Mouse (Mus musculus) testis, adult 2 months (tissue): ENCODE results near the gene Taok2.

Source experiments
- CTCF ChIP-seq: fragments of 200-500 bp; IDR thresholded peaks from 2 replicates; pipeline ENCODE4 v1.5.1; 2012; ENCODE audit warnings: low read depth, mild to moderate bottlenecking, inconsistent platforms, low read length, moderate library complexity; ENCODE audit not compliant: control insufficient read depth, insufficient read depth, insufficient replicate concordance
- POLR2A ChIP-seq: fragments of 200-500 bp; IDR thresholded peaks from 2 replicates; pipeline ENCODE4 v1.6.1; 2012; ENCODE audit warnings: low read depth, mild to moderate bottlenecking, inconsistent platforms, low read length, moderate library complexity; ENCODE audit not compliant: control insufficient read depth

- peak; percentile 12 for TF ChIP-seq POLR2A
- TF ChIP-seq CTCF: no peak
Measured at GRCm38 (mm10) chr7:126862147-126862784, 22.2 kb downstream of the Taok2 start, which contains the start of gene Ino80e.
